Mouse (Mus musculus) heart, embryonic 12.5 days (tissue): ENCODE measurements around the gene B4galt4. TPM values are rescaled to one million over a fixed set of nuclear protein-coding genes. Genes with fewer than 3 reads are reported as not detected.
A peak's percentile ranks its signal among the peaks of the same experiment; 100 is the strongest.
"Not testable (repeated sequence)": the region's sequence is repeated elsewhere in the genome, so short reads cannot be mapped to it uniquely, and the experiment has no call there.

ENCODE experiments used
- ATAC-seq: fragments of 200-750 bp; cut with Nextera tagmentation; 2 replicates; pipeline ENCODE4 v1.8.0; 2017; ENCODE audit warnings: moderate TSS enrichment, moderate library complexity; ENCODE audit not compliant: insufficient number of reproducible peaks, low FRiP score
- H3K27ac ChIP-seq: fragments of 300-500 bp; sonication (generic); 2 replicates; pipeline ENCODE4 v1.5.1; 2016; ENCODE audit warnings: mild to moderate bottlenecking, moderate library complexity; ENCODE audit not compliant: poor library complexity, severe bottlenecking
- H3K27me3 ChIP-seq: fragments of 300-500 bp; sonication (generic); replicated peaks from 2 replicates; pipeline ENCODE4 v1.6.1; 2016; ENCODE audit warnings: mild to moderate bottlenecking, moderate library complexity
- H3K36me3 ChIP-seq: fragments of 300-500 bp; sonication (generic); 2 replicates; pipeline ENCODE4 v1.6.1; 2016; ENCODE audit warnings: mild to moderate bottlenecking, moderate library complexity
- H3K4me1 ChIP-seq: fragments of 300-500 bp; sonication (generic); replicated peaks from 2 replicates; pipeline ENCODE4 v1.6.1; 2016; ENCODE audit warnings: mild to moderate bottlenecking
- H3K4me2 ChIP-seq: fragments of 300-500 bp; sonication (generic); 2 replicates; pipeline ENCODE4 v1.6.1; 2016; ENCODE audit warnings: mild to moderate bottlenecking, moderate library complexity
- H3K4me3 ChIP-seq: fragments of 300-500 bp; sonication (generic); 2 replicates; pipeline ENCODE4 v1.5.1; 2016; ENCODE audit warnings: mild to moderate bottlenecking
- H3K9ac ChIP-seq: fragments of 300-500 bp; sonication (generic); 2 replicates; pipeline ENCODE4 v1.6.1; 2016; ENCODE audit warnings: mild to moderate bottlenecking, moderate library complexity
- H3K9me3 ChIP-seq: fragments of 300-500 bp; sonication (generic); replicated peaks from 2 replicates; pipeline ENCODE4 v1.6.1; 2016; ENCODE audit warnings: mild to moderate bottlenecking, moderate library complexity
- WGBS: fragments of 180-500 bp; shearing (Covaris S2); methylation state at CpG from one replicate; pipeline ENCODE4 v1.1.7; 2016; 5-methylcytosine and 5-hydroxymethylcytosine counted together
- polyA plus RNA-seq: library from polyadenylated mRNA; unstranded; fragments of >200 nt; fragmentation: Nextera tagmentation; extraction: Ambion mirVana; gene quantifications from 2 replicates; pipeline ENCODE4 v1.2.1, GENCODE M21; 2016

The B4galt4 gene
- polyA plus RNA-seq, 1 experiment from 2014 or later = 26.6 TPM

- ATAC-seq = peak; percentile 74
- peak overlapping the region; percentile 55 for H3K4me2 ChIP-seq
- WGBS = 37% methylated on average over 6 of the region's 6 CpGs
- peaks cover 21% of the 10 kb centered on the region for H3K4me1 ChIP-seq
- H3K4me3 ChIP-seq = 0 out of 2 replicates have a peak overlapping the region, but pooled peaks have one; percentile 1
- peak overlapping the region; percentile 19 for H3K27ac ChIP-seq
- no peaks in the 10 kb centered on the region for H3K9me3 ChIP-seq
- no peaks in the 10 kb centered on the region for H3K27me3 ChIP-seq
- H3K9ac ChIP-seq = no peak overlapping the region
- H3K36me3 ChIP-seq = no peaks in the 10 kb centered on the region
Measured at GRCm38 (mm10) chr16:38793120-38793519, 51.1 kb downstream of the B4galt4 start.

- WGBS = 66% methylated on average over 3 of the region's 3 CpGs
- peaks cover 11% of the 10 kb centered on the region for H3K4me1 ChIP-seq
- H3K27ac ChIP-seq = no peak overlapping the region
- H3K4me3 ChIP-seq = no peak overlapping the region
- 0 out of 2 replicates have a peak, but pooled peaks cover 4% of the 10 kb centered on the region for H3K27me3 ChIP-seq
- no peaks in the 10 kb centered on the region for H3K9me3 ChIP-seq
- no peak for ATAC-seq
- no peak overlapping the region for H3K9ac ChIP-seq
- H3K4me2 ChIP-seq = no peak overlapping the region
- no peaks in the 10 kb centered on the region for H3K36me3 ChIP-seq
Measured at GRCm38 (mm10) chr16:38798957-38799450, 56.9 kb downstream of the B4galt4 start.

- H3K4me3 ChIP-seq = 0 out of 2 replicates have a peak within 1 kb of the TSS, but pooled peaks have one; percentile 5
- peaks cover 11% of the 10 kb centered on the region for H3K4me1 ChIP-seq
- no peaks in the 10 kb centered on the region for H3K9me3 ChIP-seq
- H3K36me3 ChIP-seq = no peaks in the 10 kb centered on the region
- no peak within 1 kb of the TSS for H3K27ac ChIP-seq
- H3K9ac ChIP-seq = no peak within 1 kb of the TSS
- 0 out of 2 replicates have a peak, but pooled peaks cover 4% of the 10 kb centered on the region for H3K27me3 ChIP-seq
- peak within 1 kb of the TSS; percentile 36; the same call in 1 of the 2 replicates for H3K4me2 ChIP-seq
- WGBS = 21% methylated on average over 10 of the region's 10 CpGs
- 0 out of 2 replicates have a peak, but pooled peaks have one; percentile 22 for ATAC-seq
Measured at GRCm38 (mm10) chr16:38800091-38800490, 58.0 kb downstream of the B4galt4 start, which contains the start of gene Upk1b. TSS of gene Upk1b (minus strand) at chr16:38800328.

DNA sequence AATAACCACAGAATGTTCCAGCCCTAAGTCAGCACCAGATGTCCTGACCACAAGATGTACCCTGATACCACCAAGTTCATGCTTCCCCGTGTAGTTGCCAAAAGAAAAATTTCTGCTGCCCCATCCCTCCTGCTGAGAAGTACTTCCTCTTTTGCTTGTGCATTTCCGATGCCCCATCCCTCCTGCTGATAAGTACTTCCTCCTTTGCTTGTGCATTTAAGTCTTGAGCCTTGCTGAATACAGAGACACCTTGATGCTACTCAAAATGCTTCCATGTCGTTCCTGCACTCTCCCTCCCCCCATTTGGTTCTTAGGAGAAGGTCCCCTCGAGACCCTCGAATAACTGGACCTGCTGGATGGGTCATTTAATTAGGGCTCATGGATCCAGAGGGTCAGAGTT lies 65.7 kb downstream of the B4galt4 start:
- 80% methylated on average over 5 of the region's 5 CpGs for WGBS
- not testable (repeated sequence) for H3K9ac ChIP-seq, H3K27me3 ChIP-seq, H3K27ac ChIP-seq, H3K4me3 ChIP-seq, H3K4me2 ChIP-seq, H3K36me3 ChIP-seq, H3K4me1 ChIP-seq, H3K9me3 ChIP-seq, ATAC-seq

- no peak for ATAC-seq
Measured at GRCm38 (mm10) chr16:38810196-38810595, 68.1 kb downstream of the B4galt4 start.

DNA sequence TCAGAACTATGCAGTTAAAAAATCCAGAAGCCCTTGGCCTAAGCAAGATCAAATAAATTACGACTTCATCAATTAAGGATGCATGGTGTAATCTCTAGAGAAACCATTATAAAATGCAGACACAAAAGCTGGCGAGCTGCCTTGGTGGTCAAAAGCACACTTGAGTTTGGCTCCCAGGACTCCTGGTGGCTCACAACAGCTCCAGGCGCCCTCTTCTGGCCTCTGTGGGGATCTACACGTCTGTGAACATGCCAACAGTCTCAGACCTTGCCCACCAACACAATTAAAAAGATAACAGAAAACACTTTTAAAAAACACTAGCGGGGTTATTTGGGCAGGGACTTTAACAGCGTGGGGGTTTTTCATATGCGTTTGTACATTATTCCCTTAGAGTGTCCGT lies 70.5 kb downstream of the B4galt4 start:
- Histone ChIP-seq H3K4me2 (no peak overlapping the region), H3K4me3 (no peak overlapping the region), H3K27ac (no peak overlapping the region), H3K36me3 (no peaks in the 10 kb centered on the region), H3K9me3 (no peaks in the 10 kb centered on the region; the same call in 1 of the 2 replicates), H3K9ac (no peak overlapping the region), H3K4me1 (peaks cover 19% of the 10 kb centered on the region), H3K27me3 (no peaks in the 10 kb centered on the region)
- ATAC-seq = no peak
- WGBS = 24% methylated on average over 8 of the region's 8 CpGs

More at GRCm38 (mm10) chr16:38810196-38810595, 68.1 kb downstream of the B4galt4 start:
- Histone ChIP-seq H3K4me1 (peaks cover 5% of the 10 kb centered on the region), H3K9ac (no peak overlapping the region), H3K4me3 (no peak overlapping the region), H3K27ac (no peak overlapping the region), H3K36me3 (no peaks in the 10 kb centered on the region), H3K4me2 (no peak overlapping the region), H3K27me3 (no peaks in the 10 kb centered on the region), H3K9me3 (no peaks in the 10 kb centered on the region; the same call in 1 of the 2 replicates)
- 45% methylated on average over 5 of the region's 5 CpGs for WGBS

Other genes with a start within 250 kb of the B4galt4 start
- gene Timmdc1, start 219.6 kb upstream of the B4galt4 start, polyA plus RNA-seq = 33.5 and 35.6 TPM in 2 replicates
- 40.5 and 42.0 TPM in 2 replicates for gene Poglut1, start 192.0 kb upstream of the B4galt4 start, polyA plus RNA-seq
- gene Tmem39a, start 183.6 kb upstream of the B4galt4 start, polyA plus RNA-seq = 66.2 and 74.5 TPM in 2 replicates
- 43.1 and 47.7 TPM in 2 replicates for gene Arhgap31, start 29.0 kb upstream of the B4galt4 start, polyA plus RNA-seq
- gene Upk1b, start 58.1 kb downstream of the B4galt4 start, polyA plus RNA-seq = 21.2 and 21.4 TPM in 2 replicates
- gene 4930435E12Rik, start 86.5 kb downstream of the B4galt4 start, polyA plus RNA-seq = not detected in 2 replicates
- gene Igsf11, start 150.4 kb downstream of the B4galt4 start, polyA plus RNA-seq = 0.30 and 0.31 TPM in 2 replicates